Mouse (Mus musculus): ENCODE measurements around the gene Nenf.

- TF ChIP-seq USF1 (IDR thresholded peaks at IDR 0.05; ENCODE audit: low read depth) (no peak), POLR2A (IDR thresholded peaks at IDR 0.05; ENCODE audit: insufficient read length, low read depth) (no peak), CEBPB (IDR thresholded peaks at IDR 0.05; ENCODE audit: insufficient read depth, poor library complexity, severe bottlenecking) (no peak)
These were observed 33.5 kb downstream of the Nenf start for GRCm38 (mm10) chr1:191284502-191284901.
